Mouse (Mus musculus) spleen, postnatal 14 days (tissue): ENCODE data around the gene Baat.
"Not testable (repeated sequence)": the region's sequence is repeated elsewhere in the genome, so short reads cannot be mapped to it uniquely, and the experiment has no call there.

ENCODE experiments used
- DNase-seq, 2 experiments: peaks; one replicate each; pipeline ENCODE4 v3.0.0; 2021 to 2022; ENCODE audit warnings: low spot score in 2 of 2

Baat gene

DNA sequence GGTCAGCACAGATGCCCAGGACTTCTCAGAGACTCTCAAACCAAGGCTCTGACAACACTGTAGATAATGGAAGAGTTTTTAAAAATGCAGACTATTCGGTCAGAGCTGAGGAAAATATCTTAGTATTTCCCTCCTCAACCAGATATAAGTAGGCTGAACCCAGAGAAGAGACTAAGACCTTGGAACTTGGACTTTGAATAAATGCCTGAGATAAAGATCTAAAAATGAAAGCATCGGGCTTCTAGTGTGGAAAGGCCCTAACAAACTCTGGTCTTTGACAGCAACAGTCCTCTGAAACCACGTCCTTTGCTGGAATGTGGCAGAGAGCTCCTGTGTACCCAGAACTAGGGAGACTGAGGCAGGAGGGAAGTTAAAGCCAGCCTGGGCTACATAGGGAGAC, at the start of gene Baat:
Gene Baat, minus strand, starts transcription at position 172 of the 400 bp plus-strand sequence.
- DNase-seq = no peak

DNA sequence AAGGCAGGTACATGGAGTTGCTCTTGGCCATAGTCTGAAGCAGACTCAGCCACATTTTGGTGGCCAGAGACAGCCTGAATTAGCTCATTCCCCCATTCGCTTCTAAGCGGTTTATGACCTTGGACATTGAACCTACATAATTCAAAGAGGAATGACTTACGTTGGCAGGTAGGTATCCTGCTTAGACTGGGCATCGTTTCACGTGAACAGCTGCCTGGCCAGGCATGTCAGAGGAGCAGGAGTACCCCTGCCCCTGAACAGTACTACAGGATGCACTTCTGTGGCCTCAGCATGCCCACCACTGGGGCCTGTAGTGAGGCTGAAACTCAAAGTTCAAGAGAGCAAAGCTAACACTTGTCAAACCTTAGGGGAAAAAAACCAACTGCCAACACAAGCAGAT, 47.0 kb upstream of the Baat start:
- no peak for DNase-seq

DNA sequence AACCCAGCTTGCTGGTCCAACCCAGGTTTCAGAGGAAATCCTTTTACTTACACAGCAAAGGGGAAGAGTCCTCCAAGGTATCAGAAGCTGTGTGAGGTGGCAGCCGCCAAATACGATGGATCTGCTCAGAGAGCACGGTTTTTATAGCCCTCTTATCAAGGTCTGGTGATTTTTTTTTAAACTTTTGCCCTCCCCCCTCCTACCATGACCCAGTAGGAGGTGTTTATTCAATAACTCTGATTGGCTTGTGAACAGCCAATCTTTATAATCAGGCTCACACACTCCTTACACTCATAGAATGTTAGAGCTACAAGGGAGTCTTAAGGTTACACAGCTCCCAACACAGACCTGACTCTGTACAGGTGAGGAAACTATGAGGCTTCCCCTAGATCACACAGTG, 43.0 kb upstream of the Baat start, which contains the start of gene Aldob:
Gene Aldob, minus strand, starts transcription at position 164 of the 400 bp plus-strand sequence.
- no peak for DNase-seq

DNA sequence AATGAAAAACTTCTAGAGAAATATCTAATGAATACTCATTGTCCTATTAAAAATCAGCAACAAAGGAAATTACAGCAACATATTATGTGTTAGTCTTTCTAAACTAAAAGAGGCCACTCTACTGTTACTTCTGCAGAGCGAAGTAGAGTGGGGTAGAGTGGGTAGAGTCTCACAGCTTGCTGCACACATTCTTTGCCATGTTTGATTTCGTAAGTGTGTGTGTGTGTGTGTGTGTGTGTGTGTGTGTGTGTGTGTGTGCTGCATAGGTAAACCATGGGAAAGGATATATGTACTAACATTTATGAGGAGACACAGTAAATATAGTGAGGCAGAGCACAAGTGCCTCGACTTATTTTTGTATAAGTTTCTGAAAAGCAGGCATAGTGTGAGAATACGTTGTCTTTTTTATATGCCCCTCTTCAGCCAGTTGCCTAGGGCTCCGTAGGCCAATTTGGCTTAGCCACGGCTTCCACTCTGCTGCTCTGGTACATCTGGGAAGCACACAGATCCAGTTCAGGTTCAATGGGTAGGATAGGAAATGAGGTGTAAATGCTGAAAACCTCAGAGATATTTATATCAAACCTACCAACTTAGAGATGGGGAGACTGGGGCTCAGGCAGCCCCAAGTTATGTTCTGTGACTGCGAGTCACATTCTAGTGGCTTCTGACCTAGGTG, 41.3 kb upstream of the Baat start:
- no peak for DNase-seq

DNA sequence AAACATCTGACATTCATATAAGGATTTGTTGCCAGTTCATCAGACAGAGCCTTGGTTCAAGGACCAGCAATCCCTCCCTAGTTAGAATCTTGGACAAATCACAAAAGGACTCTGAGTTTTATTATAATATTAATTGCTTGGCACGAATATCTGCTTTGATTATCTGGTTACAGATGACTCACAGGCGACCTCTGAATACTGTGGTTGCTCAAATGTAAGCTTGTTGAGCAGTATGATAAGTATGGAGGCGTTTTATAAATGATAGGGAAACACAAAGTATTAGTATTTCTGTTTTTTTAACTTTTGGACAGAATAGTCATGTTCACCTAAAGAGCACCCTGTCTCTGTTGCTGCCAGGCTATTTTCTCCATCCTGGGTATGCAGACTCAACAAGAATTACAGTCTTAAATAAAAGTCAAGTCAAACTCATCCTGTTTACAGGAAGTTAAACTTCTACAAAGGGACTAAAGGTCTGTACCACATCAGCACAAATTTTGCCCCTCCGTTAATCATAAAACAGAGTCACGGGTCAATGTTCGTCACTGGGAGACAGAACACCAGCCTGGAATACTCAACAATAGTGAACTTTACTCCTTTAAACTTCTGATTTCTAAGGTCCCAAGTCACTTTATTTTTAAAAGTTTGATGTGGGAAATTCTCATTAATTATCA, 40.7 kb upstream of the Baat start:
- no peak for DNase-seq

DNA sequence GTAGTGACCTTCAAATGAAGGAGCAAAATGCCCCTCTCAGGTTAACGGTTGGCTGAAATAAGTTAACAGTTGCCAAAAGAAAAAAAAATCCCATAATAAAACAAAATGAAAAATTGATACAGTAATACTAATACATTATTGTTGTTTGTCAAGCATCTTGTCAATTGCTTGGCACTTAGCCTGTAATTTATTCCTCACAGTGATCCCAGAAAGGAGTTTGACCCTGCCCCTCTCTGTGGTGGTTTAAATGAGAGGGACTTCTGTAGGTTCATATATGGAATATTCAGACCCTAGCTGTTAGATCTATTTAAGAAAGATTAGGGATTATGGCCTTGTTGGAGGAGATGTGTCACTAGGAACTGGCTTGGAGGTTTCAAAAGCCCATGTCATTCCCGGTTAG, 39.7 kb upstream of the Baat start:
- DNase-seq = no peak

DNA sequence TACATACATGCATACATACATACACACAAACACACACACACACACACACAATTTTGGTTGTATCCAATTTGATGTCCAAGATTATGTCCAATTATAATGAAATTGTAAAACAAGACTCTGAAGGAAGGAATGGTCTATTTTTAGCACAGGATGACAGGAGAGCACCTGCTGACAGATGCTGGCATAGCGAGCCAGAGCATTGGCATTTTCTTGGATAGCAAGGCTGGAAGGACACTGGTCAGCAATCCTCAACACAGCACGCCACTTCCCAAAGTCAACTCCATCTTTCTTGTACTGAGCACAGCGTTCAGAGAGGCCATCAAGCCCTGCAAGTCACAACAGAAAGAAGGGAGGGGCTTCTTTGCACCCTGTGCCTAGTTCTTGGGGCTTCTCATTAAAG, 34.6 kb upstream of the Baat start:
- no peak for DNase-seq

DNA sequence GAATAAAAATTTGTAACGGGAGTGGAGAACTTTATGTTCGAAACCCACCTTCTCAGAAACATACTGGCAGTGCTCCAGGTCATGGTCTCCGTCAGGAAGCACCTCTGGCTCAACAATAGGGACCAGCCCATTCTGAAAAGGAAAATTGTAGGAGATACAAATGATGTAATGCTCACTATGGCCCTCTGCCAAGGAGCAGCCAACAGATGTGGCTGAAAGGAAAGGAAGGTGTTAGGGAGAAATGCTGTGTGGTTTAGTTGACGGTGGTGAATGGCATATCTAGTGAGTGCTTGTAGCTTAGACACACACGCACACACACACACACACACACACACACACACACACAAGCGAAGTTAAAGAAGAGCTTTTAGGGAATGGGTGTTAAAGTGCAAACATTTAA, 33.3 kb upstream of the Baat start:
- DNase-seq = no peak

DNA sequence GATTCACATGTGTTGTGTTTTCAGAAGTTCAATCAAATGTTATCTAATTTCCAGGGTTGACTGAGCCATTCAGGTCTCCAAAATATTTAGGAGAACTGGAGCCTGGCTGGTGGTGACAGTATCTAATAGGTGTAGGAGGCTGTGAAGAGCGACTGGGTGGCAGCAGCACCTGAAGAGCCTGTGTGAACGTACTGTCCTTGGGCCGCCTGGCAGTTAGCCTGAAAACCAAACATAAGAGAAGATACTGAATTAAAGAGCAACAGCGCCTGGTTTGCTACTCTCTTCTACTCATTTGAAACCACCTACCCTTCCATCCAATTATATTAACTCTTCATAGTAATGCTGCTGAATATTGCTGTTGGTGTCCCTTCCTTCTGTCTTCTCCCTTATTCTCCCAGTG, 30.3 kb upstream of the Baat start:
- no peak for DNase-seq

DNA sequence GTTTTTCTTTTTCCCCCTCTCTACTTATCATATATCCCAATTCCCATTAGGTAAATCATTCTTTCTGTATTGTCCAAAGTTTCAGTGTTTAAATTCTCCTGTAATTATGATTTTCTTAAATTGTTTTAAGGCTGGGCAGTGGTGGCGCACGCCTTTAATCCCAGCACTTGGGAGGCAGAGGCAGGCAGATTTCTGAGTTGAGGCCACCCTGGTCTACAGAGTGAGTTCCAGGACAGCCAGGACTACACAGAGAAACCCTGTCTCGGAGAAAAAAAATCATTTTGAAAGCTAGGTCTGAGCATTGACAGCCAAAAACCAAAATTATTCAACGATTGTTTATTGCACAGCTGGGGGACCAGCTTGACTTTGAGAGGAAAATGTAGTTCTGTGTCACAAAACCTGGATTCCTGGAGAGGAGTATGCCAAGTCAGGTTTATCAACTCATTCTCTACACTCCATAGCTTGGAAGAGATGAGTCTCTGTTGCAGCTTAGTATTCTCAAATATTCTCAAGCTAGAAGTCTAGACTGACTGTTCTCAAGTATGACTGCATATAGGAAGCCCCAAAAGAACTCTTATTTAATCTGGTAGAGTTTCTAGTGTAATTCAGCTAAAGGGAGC, 29.4 kb upstream of the Baat start:
- no peak for DNase-seq

DNA sequence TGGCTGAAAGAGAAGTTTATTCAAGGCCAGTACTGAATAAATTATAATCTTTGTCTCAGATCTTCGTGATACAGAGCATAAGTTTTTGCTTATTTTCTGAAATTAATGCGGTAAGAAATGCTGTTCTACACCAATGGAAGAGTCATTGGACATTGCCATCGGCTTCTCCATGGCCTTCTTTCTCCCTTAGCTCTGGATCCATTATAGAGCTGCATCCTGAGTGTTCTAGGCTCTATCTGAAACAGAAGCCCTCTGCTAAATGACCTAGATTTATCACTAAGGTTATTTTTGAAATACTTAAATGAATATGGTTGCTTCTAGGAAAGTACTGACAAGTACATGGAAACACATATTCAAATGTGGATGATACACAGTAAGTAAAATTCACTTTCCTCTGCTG, 28.7 kb upstream of the Baat start:
- no peak for DNase-seq

DNA sequence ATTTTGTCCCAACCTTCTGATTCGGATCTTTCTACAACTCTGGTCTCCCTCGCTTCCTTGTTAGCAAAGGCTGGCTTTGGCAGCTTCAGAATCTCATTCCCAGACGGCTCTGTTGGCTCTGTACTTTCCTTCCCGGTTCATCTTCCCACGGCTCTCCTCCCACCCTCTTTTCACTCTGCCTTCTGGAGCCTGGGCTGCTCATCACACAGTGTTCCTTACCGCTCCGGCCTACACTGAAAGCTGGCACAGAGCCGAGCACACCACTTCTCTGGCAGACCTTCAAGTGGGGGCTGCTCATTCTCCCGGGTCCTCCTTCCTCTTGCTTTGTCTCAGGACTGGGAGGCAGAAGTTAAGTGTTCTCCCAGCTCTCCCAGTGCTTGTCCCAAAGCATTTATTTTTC, 16.2 kb upstream of the Baat start:
- DNase-seq = no peak

DNA sequence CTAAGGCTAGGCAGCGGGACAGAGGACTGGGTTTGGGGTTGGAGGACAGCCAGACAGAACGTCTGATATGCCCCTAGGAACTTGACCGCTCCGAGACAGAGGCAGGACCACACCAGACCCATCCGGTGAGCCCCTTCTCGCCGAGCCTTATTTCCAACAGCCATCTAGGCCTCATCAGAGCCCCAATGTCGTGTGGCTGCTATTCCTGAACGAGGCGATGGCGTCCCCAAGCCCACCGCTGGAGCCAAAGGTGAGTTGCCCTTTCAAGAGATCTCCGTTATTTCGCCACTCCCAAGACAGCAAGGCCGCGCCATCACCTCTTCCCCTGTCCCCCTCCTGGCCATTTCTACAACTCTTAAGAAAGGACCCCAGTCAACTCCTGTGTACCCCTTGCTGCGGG, 15.0 kb upstream of the Baat start:
- DNase-seq = no peak

DNA sequence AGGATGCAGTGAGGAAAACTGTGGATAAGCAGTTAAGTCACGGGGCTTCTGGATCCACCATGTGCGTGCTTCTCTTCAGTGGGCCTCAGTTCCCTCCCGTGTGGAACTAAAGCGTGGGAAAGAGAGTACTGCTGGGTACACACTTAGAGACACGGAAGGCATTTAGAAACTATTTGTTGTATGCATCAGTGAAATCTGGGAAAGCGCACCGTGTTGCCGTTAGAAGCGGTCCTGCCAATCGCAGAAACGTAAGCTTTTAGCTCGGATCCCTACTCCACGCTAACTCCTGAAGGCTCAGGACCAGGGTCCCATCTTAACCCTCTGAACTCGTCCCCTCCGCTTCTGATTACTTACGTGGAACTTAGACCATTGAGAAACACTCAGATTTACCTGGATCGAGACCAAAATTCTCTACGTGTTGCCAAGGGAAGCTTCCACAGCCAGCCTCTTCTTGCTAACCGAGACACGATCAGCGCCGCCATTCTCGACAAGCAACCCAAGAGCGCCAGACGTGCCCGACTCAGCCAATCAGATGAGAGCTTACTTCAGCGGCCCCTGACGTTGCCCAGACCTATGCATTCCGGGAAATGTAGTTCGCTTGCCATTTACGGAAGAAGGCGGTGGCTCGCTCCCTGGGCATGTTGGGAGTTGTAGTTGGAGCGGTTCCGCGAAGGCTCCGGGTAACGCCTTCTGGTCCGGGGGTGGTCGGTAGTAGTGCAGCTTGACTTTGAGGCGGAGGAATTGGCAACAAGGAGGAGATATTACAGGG, 14.4 kb upstream of the Baat start, which contains the start of the genes Mrpl50 and Zfp189:
Gene Mrpl50, minus strand, starts transcription at position 522 of the 769 bp plus-strand sequence.
Gene Zfp189, plus strand, starts transcription at position 605 of the 769 bp plus-strand sequence.
- DNase-seq = peak; percentile 75 to 86

DNA sequence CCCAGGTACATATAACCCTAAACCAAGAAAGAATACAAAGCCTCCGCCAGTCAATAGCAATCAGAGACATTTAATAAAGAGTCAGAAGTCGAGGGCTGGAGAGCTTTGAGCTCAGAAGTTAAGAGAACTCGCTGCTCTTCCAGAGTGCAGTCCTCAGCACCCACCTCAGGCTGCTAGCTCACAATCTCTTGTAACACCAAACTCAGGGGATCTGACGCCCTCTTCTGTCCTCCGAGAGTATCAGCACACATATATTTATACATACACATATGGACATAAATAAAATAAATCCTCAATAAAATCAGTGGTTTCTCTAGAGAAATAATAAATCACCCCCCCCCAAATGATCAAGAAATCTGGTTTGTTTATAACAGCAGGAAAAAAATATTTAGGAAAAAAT, 13.1 kb upstream of the Baat start:
- no peak for DNase-seq

DNA sequence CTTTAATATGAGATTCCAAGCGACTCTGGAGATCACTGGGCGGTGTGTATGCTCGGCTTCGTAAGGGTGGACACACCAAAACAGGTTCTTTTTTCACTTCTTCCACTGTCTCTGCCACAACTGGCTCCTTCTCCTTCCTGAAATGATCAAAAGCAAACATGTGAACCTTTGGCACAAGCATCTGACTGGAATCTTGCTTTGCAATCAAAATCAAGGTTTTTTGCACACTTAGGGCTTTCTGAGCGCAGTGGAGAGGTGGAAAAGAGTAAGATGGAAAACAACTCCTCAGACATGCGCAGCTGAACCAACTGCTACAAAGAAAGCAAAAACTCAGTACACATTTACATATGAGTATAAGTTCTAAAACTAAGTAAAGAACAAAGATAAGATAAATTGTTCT, 8.1 kb upstream of the Baat start:
- no peak for DNase-seq

DNA sequence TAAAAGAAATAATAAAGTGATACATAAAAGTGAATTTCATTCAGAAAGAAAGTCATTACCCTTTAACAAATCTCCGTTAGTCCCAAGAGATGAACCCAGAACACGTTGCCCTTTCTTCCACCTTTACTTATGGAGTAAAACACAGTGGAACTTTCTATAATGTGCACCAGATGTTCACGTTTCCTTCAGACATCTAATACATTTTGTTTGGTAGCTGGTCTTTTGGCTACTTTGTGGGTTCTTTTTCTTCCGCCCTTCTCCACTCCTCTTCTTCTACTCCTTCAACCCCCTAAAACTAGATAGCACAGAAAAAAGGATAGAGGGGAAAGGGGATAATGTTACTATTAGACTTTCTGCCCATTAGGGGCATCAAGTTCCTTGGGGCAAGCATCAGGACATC, 6.3 kb upstream of the Baat start:
- DNase-seq = no peak

DNA sequence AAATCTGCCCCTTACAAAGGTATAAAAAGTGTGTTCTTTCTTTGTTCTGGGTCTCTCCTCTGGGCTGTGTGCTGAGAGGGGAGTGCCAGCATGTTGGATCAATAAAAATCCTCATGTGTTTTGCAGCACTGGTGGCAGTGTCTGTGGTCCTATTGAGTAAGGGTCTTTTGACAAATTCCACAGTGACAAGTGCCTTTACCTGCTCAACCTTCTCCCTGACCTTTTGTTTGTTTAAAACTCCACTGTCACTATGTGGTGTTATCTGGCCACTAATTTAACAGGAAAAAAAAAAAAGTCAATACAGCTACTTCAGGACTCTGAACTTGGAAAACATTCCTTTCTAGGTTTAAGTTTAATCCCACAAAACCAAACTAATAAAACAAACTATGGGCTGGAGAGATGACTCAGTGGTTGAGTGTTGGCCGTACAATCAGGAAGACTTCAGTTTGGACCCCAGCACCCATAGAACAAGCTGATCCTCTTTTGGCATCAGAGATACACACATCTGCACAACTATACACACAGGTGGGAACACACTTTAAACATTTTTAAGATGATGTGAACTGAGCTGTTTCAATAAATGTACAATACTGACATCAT, 4.0 kb upstream of the Baat start:
- DNase-seq = not testable (repeated sequence)

DNA sequence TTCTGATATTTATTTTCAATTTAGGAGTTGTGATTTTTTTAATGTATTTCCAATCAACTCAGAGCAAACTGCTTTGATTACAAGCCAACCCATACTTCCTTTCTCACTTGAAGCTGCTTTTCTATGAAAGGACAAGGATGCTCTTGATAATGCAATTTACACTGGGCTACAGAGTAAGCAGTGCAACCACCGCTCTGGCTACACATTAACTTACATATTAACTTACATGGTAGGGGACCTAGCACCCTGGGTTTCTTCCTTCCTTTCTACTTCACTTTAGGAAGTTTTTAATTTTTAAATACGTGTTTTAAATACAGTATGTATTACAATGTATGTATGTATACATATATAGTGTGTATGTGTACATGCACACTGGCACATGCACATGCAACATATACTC, 2.8 kb upstream of the Baat start:
- no peak for DNase-seq

DNA sequence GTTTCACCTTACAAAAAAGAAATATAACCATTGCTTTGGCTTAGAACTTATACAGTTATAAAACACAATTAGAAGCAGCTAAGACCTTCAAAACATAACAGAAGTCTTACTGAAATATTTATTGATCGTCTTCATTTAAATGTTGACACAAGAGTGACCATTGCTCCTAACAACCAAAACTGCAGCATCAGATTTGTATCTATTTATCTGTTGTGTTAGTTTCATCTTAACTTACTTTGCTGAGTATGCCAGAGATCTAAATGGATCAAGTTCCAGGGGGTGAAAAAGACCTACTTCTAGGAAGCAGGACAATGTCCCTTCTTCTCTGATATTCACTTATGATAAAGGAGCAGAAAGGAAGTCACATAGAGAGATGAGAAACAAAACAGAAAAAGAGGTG, 2.8 kb downstream of the Baat start:
- DNase-seq = no peak

DNA sequence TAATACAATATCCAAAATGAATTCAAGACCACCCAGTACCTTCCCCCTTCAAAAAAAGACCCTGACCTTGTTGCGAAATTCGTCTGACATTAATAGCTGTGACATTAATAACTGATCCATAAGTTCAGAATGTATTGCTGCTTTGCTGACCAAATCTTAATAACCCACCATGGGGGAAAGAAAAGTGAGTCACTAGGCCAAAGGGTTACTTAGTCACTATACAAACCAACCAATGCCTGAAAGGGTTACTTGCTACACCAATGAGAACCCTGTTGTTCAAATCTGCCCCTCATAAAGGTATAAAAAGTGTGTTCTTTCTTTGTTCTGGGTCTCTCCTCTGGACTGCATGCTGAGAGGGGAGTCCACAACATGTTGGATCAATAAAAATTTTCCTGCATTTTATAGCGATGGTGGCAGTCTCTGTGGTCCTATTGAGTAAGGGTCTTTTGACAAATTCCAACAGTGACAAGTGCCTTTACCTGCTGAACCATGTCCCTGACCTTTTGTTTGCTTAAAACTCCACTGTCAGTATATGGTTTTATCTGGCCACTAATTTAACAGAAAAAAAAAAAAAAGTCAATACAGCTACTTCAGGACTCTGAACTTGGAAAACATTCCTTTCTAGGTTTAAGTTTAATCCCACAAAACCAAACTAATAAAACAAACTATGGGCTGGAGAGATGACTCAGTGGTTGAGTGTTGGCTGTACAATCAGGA, 20.3 kb downstream of the Baat start:
- DNase-seq = not testable (repeated sequence)
